Mouse (Mus musculus) bone marrow macrophage, adult 2 months (primary cell): ENCODE results near the gene Aff3.

Experiments
- CTCF ChIP-seq: IDR thresholded peaks from 2 replicates; pipeline ENCODE4 v1.5.1; 2012; ENCODE audit warnings: low read depth, mild to moderate bottlenecking, low read length, moderate library complexity
- POLR2A ChIP-seq: IDR thresholded peaks from 2 replicates; pipeline ENCODE4 v1.6.1; 2012; ENCODE audit warnings: mild to moderate bottlenecking, low read depth, low read length, borderline replicate concordance

- TF ChIP-seq CTCF (no peak), POLR2A (no peak)
These were observed 120.3 kb downstream of the Aff3 start for GRCm38 (mm10) chr1:38544501-38544900.
